Mouse (Mus musculus) left cerebral cortex, postnatal 36 days (tissue): ENCODE results near the gene Ankrd12. TPM values are rescaled to one million over a fixed set of nuclear protein-coding genes. Genes with fewer than 3 reads are reported as not detected.

Source experiments
- DNase-seq, 2 experiments: peaks; one replicate each; pipeline ENCODE4 v3.0.0; 2021 to 2022; ENCODE audit warnings: low spot score in 2 of 2, mixed read lengths in 1 of 2
- intact Hi-C: fragments of 180-260 bp; cut with DNase I; formaldehyde crosslinking; loops from one replicate; pipeline ENCODE4 v1.15.1; 2025
- total RNA-seq, 2 experiments: library from RNA; stranded (reverse); gene quantifications; 2 replicates each; pipeline ENCODE4 v1.2.3; 2021

Ankrd12 gene
- total RNA-seq: 100 to 1,000 TPM; 217 to 219 TPM

DNA sequence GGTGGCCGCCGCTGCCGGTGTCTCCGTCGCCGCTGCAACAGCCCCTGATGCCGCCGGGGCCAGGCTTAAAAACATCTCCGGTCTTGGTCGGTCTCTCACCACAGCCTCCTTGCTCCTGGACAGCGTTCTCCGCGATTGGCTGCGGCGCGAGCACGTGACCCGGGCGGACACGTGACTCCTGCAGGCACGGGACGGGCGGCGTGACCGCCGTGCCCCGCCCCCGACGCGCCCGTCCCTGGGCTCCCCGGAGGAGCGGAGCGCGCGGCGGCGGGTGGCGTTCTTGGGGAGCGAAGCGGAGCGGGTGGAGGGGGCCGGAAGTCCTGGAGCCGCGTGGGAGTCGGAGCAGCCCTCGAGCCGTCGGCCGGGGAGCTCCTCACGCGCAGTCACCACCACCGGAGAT, at the start of gene Ankrd12:
Gene Ankrd12 (minus strand): TSS at position 156 of the 400 bp plus-strand sequence.
- DNase-seq: peak; percentile 96 to 98
- intact Hi-C loops: loop anchor here (1.0 kb wide), 1 partner anchor 24 kb away; the partner anchor contains the start of gene Ndufv2

DNA sequence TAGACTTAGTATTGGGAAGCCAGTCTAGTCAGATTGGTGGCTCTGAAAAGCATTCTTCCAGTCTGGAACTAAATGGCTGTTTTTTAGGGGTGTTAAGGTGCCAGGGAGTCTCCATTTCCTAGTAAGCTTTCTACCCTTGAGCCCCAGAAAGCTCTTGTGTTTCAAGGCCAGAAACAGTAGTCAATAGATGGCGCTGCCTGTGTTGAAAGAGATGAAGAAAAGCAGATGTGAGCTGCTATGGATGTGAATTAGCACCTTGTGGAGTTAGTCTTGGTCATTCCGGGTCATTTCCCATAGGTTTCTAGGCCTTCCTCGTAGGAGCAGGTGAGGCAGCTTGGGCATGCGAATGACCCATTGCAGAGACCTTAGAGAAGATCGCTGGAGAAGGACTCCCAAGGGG, 48.3 kb upstream of the Ankrd12 start:
- no peak for DNase-seq
- intact Hi-C loops: no loop called here

DNA sequence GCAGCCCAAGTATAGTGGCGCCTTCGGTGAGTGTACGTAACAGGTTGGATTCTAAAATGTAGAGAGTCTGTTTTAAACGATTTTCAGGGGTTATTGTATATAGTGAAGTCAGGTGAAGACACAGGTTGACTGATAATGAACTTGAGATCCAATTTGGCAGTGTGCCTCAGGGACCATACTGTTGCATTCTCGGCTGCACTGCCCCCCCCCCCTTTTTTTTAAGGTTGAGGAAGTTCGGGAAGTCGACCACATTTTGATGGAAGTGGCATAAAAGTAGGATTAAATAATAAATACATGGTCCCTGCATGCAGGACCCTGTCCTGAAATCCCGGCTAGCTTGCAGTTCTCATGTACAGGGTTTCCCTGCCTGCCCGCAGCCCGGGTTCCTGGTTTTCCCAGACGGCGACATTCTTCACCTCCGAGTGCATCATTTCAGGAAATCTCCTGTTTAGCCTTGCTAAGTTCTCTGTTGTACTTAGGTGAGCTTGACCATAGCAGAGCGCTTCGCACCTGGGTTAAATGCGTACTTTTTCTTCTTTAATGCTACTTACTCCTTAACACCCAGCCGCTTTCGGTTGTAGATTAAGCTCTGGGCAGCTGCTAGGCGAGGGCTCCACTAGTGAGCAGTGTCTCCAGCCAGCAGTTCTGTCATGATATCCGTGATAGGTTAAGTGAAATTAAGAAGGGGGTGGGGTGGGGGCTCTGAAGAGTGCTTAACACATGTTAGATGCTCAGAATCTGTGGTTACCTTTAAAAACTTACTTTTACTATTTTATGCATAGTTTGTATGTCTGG, 47.1 kb upstream of the Ankrd12 start:
- intact Hi-C loops: no loop called here
- DNase-seq: no peak

DNA sequence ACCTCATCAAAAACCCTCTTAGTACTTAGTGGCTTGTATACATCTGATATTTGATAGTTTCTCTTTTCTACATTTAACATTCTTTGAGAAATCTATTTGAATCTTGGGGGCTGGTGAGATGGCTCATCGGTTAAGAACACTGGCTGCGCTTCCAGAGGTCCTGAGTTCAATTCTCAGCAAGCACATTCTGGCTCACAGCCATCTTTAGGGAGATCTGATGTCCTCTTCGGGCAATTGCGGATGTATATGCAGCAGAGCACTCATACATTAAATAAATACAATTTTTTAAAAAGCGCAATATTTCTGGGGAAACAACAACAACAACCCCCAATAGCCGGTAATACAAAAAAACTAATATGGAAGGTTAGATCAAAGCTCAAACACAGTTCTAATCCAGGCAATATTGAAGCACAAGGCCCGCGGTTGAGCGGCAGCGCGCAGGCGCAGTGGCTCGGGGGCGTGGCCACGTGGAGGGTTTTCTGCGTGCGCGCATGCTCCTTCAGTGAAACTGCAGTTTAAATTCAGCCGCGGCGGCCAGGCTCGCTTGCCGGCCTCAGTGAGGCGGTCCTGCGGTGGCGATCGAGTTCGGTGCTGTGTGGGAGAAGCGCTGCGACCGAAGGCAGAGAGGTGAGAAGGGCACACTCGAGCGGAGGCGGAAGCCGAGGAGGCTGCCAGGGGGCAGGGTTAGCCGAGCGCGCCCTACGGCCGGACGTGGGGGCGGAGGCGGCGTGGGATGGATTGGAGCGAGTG, 46.4 kb upstream of the Ankrd12 start, which contains the start of gene Ddx11:
Gene Ddx11 (plus strand): TSS at position 455 of the 750 bp plus-strand sequence.
- peak; percentile 90 to 91 for DNase-seq
- intact Hi-C loops: no loop called here

DNA sequence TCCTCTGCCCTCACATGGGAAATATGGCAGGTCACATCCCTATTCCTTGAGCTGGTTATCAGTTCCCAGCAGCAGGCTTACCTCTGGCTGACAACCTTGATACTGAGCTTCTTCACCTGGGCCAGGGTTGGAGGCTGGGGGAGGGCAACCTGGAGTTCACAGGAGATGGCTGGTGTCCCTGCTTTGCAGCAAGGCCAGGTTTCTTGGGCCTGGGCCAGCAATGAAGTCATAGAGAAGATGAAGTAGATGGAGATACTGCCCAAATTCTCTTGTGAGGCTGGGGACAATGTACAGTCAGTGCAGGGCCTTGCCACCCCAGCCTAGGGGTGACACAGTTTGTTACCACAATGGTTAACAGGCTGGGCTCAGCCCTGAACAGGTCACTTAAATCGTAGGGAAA, 43.8 kb upstream of the Ankrd12 start:
- intact Hi-C loops: no loop called here
- DNase-seq: no peak

DNA sequence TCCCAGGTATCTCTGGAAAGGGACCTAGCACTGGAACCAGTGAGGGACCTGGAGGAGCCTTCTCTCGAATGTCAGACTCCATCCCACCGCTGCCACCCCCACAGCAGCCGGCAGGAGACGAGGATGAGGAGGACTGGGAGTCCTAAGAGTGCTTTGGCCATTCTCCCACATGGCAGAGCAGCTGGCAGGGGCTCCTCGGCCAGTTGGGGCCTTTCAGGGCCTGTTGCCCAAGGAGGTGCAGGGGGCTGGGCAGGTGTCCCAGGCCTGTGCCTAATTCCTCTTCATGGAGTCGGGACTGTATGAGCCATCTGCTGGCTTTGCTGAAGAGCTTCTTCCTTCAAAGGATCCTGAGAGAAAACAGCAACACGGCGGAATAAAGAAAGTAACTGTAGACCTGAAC, 42.1 kb upstream of the Ankrd12 start:
- DNase-seq: no peak
- intact Hi-C loops: no loop called here

DNA sequence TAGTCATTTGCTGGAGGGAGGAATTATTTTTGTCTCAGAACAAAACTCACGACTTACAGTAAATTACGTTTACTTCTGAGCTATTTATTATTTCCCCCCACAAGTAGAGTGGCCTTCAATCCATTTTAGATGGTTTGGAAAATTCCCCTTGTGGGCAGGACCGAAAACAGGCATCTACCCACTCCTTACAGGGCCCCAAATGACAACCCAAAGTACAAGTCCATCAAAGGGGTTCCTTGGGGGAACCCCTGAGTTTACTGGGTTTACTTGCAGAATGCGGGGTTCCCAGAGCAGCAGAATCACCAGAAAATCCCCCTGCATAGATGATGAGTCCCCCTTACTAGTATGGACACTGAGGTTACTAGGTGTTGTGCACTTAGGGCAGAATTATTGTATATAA, 35.3 kb upstream of the Ankrd12 start:
- intact Hi-C loops: no loop called here
- no peak for DNase-seq

DNA sequence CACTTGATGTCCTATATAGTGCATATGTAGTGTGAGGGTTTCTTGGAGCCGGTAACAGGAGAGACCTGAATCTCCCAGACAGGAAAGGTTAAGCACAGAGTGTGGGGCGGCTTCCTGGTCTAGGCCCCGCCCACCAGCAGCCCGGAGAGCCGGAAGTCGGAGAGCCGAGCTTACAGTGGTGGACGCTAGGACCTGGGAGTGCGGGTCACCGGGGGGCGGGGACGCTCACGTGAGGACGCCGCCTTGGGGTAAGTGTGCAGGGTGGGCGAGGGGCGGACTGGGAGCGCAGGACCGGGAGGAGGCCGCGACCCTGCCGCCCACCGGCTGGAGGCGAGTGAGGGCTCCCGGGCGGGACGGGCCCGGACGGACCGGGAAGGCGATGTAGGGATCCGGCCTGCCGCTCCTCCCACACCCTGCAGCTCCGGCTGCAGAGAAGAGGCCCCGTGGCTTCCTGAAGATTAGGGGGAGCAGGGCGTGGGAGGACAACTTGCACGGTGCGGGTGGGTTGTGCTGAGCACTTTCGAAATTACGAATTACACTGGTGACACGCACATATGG, 34.6 kb upstream of the Ankrd12 start, which contains the start of gene Washc1:
Gene Washc1 (plus strand): TSS at position 144 of the 558 bp plus-strand sequence.
- intact Hi-C loops: no loop called here
- peak; percentile 86 to 88 for DNase-seq

DNA sequence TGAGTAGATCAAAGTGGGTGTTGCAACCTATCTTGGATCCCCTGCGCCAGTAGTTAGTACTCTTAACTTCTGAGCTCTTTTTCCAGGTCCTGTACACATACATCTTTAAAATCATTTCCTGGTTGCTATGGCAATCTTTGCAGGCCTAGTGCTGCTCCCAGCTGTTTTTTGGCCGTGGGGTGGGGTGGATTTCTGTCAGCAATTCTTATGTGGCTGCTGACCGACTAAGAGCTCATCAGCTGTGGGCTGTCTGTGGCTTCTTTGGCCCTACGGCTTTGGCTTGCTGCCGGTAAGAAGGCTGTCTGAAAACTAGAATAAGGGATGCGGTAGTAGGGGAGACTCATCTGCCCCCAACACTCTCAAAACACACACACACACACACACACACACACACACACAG, 33.9 kb upstream of the Ankrd12 start:
- intact Hi-C loops: no loop called here

DNA sequence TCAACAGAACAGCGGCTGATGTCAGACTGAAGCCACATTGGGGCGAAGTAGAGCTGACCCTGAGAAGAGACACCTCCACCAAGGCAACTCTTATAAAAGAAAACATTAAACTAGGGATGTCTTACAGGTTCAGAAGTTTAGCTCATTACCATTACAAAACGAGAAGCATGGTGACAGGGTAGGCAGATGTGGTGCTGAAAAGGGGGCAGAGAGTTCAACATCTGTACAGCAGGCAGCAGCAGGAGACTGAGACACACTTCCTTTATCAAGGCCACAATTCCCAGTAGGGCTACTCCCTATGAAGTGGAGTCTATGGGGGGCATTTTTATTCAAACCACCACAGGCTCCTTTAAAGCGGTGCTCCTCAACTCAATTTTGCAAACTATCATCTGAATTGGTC, 31.3 kb upstream of the Ankrd12 start:
- no peak for DNase-seq
- intact Hi-C loops: loop anchor here (5.0 to 10.0 kb wide), 3 partner anchors 153 to 333 kb away; partner anchors contain the start of genes Rab31 and Twsg1

More for the DNA sequence above, 33.9 kb upstream of the Ankrd12 start:
- peak in 1 of 2 experiments; percentile 20 for DNase-seq

DNA sequence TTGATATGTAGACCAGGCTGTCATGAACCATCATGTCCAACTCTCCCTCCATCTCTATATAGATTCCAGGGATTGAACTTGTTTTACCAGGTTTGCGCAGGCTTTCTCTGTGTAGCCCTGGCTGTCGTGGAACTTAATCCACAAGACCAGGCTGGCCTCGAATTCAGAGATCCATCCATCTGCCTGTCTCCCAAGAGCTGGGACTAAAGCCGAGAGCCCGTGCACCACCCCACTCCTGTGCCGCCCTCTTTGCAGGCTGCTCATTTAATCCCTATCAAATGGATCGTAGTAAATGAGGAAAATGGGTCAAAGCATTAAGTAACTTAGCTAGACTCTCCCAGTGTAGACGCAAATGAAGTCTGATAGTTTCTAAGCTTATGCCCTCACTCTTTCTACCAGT, 30.6 kb upstream of the Ankrd12 start:
- no peak for DNase-seq
- intact Hi-C loops: loop anchor here (5.0 to 10.0 kb wide), 3 partner anchors 153 to 333 kb away; partner anchors contain the start of genes Rab31 and Twsg1

DNA sequence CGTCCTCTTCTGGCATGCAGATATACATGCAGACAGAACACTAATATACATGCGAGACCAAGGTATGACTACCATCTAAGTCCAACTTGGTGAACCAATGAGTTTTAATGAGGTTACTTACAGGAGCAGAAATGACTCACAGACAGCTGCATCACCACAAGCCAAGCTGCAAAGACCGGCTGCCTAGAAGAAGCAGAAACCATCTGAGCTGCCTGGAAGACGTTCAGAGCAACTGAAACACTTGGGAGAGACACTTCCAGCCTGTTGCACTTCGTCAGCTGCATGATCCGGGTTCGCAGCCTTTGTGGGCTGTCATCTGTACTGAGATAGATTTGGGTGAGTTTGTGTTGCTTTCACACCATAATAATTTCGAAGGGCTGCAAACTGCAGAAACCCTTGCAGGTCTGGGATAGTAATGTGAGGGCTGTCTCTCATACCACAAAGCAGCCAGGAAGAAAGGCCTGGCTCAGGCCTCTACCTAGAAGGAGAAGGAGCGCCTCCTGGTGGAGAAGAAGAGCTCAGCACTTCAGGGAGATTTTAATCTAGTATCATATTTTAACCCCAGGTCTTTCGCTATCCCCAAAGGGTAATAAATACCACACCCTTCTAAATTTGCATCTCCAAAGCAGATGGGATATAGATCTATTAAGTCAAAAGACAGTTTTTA, 29.8 kb upstream of the Ankrd12 start:
- intact Hi-C loops: loop anchor here (5.0 to 10.0 kb wide), 3 partner anchors 152 to 332 kb away; partner anchors contain the start of genes Rab31 and Twsg1
- no peak for DNase-seq

DNA sequence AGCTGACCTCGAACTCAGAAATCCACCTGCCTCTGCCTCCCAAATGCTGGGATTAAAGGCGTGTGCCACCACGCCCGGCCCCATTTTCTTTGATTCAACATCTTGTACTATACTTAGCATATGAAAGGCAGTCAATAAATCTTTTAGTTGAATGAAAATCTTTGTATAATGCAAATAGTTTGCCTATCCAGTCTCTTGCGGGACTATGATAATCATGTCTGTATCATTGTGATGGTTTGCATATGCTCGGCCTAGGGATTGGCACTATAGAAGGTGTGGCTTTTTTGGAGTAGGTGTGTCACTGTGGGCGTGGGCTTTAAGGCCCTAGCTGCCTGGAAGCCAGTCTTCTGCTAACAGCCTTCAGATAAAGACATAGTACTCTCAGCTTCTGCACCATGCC, 27.2 kb upstream of the Ankrd12 start:
- intact Hi-C loops: loop anchor here (5.0 to 10.0 kb wide), 3 partner anchors 149 to 329 kb away; partner anchors contain the start of genes Rab31 and Twsg1
- no peak for DNase-seq

DNA sequence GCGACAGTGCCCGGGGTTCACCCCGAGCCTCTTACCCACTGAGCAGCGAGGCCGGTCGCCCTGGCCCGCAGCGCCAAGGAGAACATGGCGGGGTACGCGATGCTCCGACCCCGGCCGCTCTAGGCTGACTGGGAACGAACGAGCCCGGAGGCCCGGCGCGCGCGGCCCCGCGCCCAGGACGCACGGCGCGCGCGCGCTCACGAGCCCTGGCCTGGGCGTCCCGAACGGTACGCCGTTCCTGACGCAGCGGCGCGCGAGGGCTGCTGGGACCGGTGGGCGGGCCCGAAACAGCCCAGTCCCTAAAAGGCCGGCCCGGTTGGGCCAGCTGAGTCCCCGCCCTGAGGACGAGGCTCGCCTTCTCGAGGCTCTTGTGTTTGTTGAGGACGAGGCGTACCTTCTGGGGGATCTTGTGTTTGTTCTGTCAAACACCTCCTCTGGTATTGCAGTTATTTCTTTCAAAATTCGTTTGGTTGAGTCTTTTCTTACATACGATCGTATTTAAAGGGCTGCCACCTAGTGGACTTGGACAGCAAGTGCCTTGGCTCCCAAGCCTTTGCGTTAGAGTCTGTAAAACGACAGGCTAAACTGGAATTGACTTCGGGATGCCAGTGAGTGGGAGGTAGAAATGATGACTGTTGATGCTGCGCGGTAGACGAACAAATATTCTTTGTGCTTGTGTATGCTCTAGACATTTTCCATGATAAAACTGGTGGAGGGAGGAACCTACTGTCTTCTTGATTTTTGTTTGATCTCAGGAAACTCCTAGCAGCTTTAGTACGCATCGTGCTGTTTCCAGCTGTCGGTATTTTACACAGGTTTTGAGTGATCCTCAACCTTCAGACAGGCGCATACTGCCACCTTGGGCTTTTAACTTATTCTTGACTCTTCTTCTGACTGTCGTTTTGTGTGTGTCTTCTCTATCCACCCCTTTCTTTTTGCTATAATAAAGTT, 24.8 kb upstream of the Ankrd12 start, which contains the start of gene Ndufv2:
Gene Ndufv2 (minus strand): TSS at position 180 of the 951 bp plus-strand sequence.
- intact Hi-C loops: loop anchor here (1.0 to 10.0 kb wide), 4 partner anchors 24 to 327 kb away; partner anchors contain the start of genes Ankrd12, Rab31 and Twsg1

DNA sequence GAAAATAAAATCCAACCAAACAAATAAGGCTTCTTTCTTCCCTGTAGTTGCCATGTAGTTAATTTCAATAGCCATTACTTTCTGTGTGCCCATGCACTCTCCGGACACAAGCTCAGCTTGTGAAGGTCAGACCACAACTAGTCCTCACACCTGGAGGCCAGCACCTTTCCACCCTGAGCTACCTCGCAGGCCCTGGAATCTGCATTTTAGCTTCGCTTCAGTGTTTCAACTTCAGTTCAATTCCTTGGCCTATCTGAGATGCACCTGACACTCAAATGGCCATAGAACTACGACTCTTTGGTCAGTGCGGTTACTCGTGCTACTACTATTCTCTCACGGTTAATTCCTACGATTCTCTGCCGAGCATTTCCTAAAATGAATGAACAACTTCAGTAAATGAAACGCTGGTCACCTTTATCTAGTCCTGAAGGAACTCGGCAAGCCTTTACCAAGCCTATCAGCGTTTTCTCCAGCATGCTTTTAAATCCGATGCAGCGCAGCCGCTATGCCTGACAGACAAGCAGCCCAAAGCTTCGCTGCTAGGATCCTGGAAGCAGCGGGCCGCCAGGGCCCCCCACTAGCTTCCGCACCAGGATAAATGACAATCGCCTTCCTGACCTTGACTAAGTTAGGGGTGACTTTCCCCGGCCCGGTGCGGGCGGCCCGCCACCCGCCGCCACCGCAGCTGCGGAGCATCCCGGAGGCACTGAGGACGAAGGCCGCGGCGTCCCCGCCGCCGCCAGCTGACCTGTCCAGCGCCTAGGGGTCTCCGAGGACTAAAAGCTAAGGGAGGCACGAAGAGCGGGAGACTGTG, 23.9 kb upstream of the Ankrd12 start:
- no peak for DNase-seq
- intact Hi-C loops: loop anchor here (1.0 to 10.0 kb wide), 4 partner anchors 23 to 326 kb away; partner anchors contain the start of genes Ankrd12, Rab31 and Twsg1

More for the DNA sequence above, 24.8 kb upstream of the Ankrd12 start, which contains the start of gene Ndufv2:
- peak; percentile 90 to 91 for DNase-seq

DNA sequence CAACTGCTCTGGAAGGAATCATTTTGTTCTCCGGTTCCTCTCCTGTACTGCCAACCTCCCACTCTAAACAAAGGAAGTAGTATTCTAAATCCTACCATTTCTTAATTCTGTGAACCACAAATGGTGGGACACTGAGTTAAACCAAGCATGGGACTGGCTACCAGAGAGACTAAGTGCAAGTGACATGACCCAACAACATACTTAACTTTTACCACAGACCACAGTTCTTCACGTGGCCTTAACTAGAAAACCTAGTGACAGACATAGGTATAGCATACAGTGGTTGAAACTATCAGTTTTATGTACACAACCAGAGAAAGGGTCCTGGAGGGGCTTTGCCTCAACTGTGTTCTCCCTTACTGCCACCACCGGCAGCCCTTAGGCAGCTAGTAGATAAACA, 15.8 kb upstream of the Ankrd12 start:
- intact Hi-C loops: no loop called here

DNA sequence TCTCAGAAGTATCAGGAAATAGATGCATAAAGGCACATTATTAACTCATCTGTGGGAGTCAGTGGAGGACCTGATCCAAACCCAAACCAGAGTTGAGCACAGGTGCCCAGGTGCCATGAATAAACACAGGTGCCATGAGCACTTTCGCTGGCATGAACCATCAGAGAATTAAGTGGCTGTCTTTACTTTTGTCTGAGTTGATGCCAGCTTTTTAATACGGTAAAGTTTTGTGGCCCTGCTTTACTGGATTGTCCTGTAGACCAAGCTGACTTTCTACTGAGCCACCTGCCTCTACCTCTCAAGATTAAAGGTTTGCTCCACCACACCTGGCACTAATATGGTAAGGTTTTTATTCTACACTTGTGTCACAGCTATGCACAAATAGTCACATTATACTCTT, 15.2 kb upstream of the Ankrd12 start:
- no peak for DNase-seq
- intact Hi-C loops: no loop called here

More for the DNA sequence above, 15.8 kb upstream of the Ankrd12 start:
- no peak for DNase-seq
